Mouse (Mus musculus): ENCODE measurements at regions not wholly inside any gene's neighbourhood (a gene's known extent, or its start where the extent isn't known, plus 50 kb on each side); places are given as distances from the start of the nearest gene placed in this dataset.
A peak's percentile ranks its signal among the peaks of the same experiment; 100 is the strongest.

DNA sequence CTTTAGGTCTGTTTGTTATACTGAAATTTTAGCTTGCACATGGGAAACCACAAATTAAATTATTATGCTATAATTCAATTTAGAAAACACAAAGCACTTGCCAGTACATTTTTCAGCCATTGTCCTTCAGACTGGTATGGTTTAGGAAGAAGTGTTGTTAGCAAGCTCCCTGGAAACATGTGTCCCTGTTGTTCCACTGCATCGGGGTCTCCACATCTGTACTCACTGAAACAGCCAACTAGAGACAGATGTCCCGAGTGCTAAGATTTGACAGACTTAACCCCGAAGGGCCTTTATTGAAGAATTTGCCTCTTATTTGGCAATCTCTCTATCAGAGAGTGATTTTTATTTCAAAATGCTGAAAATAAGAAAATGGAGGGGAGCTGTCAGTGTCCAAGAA lies 362.6 kb downstream of the Rfpl4b start:
- Histone ChIP-seq H3K27me3 (no peaks in the 10 kb centered on the region), H3K9me3 (no peaks in the 10 kb centered on the region), H3K36me3 (no peaks in the 10 kb centered on the region), H3K4me2 (no peak overlapping the region), H3K27ac (no peak overlapping the region), H3K9ac (no peak overlapping the region), H3K4me3 (no peak overlapping the region), H3K4me1 (no peaks in the 10 kb centered on the region)
- WGBS = 15% methylated on average over 3 of the region's 3 CpGs
- ATAC-seq (ENCODE audit: insufficient number of reproducible peaks, low FRiP score, low TSS enrichment, low read depth) = no peak

DNA sequence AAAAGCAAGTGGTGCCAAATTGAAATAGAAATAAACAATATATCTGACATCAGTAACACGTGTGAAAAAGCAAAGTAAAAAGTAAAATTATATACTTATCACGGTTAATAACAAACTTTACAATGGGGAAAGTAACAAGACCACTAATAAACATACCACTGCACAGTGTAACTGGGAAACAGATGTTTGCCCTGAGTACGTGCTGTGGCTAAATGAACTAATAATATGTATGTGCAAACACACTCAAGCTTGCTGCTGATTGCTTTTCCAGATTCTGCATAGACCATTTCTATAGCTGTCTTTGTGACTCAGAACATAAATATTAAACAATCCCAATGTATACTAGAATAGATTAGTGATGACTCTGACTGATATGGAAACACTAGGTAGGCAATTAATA lies 363.2 kb downstream of the Rfpl4b start:
- Histone ChIP-seq H3K9ac (no peak overlapping the region), H3K4me2 (no peak overlapping the region), H3K27me3 (no peaks in the 10 kb centered on the region), H3K4me3 (no peak overlapping the region), H3K27ac (no peak overlapping the region), H3K36me3 (no peaks in the 10 kb centered on the region), H3K4me1 (no peaks in the 10 kb centered on the region), H3K9me3 (no peaks in the 10 kb centered on the region)
- WGBS = 22% methylated on average over 3 of the region's 3 CpGs
- ATAC-seq (ENCODE audit: insufficient number of reproducible peaks, low FRiP score, low TSS enrichment, low read depth) = no peak

DNA sequence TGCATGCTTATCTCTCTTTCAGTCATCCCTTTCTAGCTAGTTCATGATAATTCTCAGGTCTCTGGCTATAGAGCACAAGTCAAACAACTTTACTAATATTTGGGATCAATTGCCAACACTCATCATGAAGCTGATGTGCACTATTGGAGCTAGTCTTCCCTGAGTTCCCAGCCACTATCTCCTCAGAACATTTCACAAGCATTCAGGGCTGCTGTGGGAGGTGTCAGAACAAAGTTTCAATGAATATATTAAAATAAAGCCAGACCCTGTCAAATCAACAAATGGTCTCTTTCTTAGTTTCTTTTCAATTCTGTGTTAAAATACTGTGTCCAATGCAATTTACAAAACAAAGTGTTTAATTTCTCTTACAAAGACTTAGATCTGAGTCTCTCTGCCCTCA lies 364.8 kb downstream of the Rfpl4b start:
- Histone ChIP-seq H3K9me3 (no peaks in the 10 kb centered on the region), H3K4me3 (no peak overlapping the region), H3K27ac (no peak overlapping the region), H3K4me1 (no peaks in the 10 kb centered on the region), H3K27me3 (no peaks in the 10 kb centered on the region), H3K36me3 (no peaks in the 10 kb centered on the region), H3K4me2 (no peak overlapping the region), H3K9ac (no peak overlapping the region)
- no peak for ATAC-seq (ENCODE audit: insufficient number of reproducible peaks, low FRiP score, low TSS enrichment, low read depth)

DNA sequence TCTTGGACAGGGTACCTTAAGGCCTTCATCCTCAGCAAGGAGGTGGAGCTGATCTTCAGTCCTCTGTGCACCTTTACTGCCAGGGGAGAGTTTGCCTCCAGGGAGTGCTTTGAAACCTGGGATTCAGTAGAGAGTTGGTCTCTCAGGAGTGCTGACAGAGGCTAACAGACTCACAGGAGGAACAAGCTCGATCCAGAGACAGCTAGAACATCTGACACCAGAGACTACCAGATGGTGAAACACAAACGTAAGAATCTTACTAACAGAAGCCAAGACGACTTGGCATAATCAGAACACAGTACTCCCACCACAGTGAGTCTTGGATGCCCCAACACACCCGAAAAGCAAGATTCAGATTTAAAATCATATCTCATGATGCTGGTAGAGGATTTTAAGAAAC lies 372.3 kb downstream of the Rfpl4b start:
- WGBS = 83% methylated on average over 4 of the region's 4 CpGs
- Histone ChIP-seq H3K9ac (no peak overlapping the region), H3K27ac (no peak overlapping the region), H3K9me3 (no peaks in the 10 kb centered on the region), H3K4me1 (peaks cover 2% of the 10 kb centered on the region; the same call in 1 of the 2 replicates), H3K36me3 (no peaks in the 10 kb centered on the region), H3K27me3 (no peaks in the 10 kb centered on the region), H3K4me2 (no peak overlapping the region), H3K4me3 (no peak overlapping the region)
- ATAC-seq (ENCODE audit: insufficient number of reproducible peaks, low FRiP score, low TSS enrichment, low read depth) = no peak

DNA sequence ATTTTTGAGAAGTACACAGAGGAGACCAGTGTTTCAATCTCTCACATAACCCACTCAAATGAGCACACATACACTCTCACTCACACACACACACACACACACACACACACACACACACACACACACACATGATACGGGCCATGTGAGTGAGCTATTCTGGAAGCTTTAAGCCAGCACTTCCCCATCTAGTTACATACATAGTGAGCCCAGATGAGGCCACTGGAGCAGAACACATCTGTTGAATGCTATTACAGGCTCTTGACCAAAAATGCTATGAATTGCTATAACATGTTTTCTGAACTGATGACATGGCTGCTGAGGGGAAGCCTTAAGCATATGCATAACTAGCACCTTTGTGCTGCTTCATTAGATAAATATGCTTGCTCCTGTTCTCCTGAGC lies 373.9 kb downstream of the Rfpl4b start:
- peak; percentile 71; the same call in 1 of the 2 replicates for ATAC-seq (ENCODE audit: insufficient number of reproducible peaks, low FRiP score, low TSS enrichment, low read depth)
- H3K4me2 ChIP-seq = no peak overlapping the region

DNA sequence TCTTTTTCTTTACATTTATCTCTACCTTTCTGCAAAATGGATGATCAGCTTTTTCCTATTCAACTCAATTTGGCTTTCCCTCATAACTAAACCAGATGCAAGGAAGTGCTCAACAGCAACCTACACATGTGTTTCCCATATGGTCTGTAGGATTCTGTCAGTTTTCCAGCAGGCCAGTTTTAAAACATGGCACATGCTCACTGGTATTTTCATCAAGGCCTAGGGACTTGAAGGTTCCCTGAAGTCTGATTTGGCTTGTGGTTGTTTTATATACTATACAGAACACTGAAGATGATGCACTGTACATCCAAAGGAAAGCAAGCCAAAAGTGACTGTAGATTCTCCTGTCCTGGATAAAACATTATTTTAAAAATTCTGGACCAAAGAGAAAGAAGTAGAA lies 374.3 kb downstream of the Rfpl4b start:
- no peak overlapping the region for H3K4me2 ChIP-seq
- peak; percentile 61; the same call in 1 of the 2 replicates for ATAC-seq (ENCODE audit: insufficient number of reproducible peaks, low FRiP score, low TSS enrichment, low read depth)
- H3K36me3 ChIP-seq = no peaks in the 10 kb centered on the region
- H3K9ac ChIP-seq = no peak overlapping the region
- H3K4me3 ChIP-seq = no peak overlapping the region
- H3K27ac ChIP-seq = peak overlapping the region; percentile 77
- no peaks in the 10 kb centered on the region for H3K9me3 ChIP-seq
- H3K27me3 ChIP-seq = no peaks in the 10 kb centered on the region
- peaks cover 2% of the 10 kb centered on the region; the same call in 1 of the 2 replicates for H3K4me1 ChIP-seq

More for the DNA sequence above, 373.9 kb downstream of the Rfpl4b start:
- no peaks in the 10 kb centered on the region for H3K27me3 ChIP-seq
- peak overlapping the region; percentile 77 for H3K27ac ChIP-seq
- WGBS = 56% methylated on average over 1 of the region's 1 CpGs
- no peaks in the 10 kb centered on the region for H3K9me3 ChIP-seq
- H3K9ac ChIP-seq = no peak overlapping the region
- no peaks in the 10 kb centered on the region for H3K36me3 ChIP-seq
- peaks cover 2% of the 10 kb centered on the region; the same call in 1 of the 2 replicates for H3K4me1 ChIP-seq
- H3K4me3 ChIP-seq = no peak overlapping the region

DNA sequence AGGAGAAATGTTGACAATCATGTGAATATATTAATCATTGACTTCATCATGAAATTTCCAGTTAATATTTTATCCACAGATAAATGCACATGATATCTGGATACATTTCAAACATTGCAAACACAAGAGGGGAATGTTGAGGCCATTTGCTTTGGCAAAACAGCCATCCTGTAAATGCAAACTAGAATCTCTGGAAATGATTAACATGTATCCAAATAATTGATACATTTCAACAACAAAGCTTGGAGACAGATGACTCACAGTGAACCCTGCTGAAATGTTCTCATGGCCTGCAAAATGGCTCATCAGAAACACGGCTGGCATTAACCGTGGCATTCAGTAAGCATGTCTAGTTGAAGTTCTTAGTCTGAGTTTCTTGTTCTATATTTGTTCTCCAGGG lies 382.3 kb downstream of the Rfpl4b start:
- no peaks in the 10 kb centered on the region for H3K27me3 ChIP-seq
- no peaks in the 10 kb centered on the region for H3K9me3 ChIP-seq
- no peaks in the 10 kb centered on the region for H3K4me1 ChIP-seq
- no peak for ATAC-seq (ENCODE audit: insufficient number of reproducible peaks, low FRiP score, low TSS enrichment, low read depth)
- H3K4me3 ChIP-seq = no peak overlapping the region
- H3K27ac ChIP-seq = no peak overlapping the region
- H3K9ac ChIP-seq = no peak overlapping the region
- H3K4me2 ChIP-seq = no peak overlapping the region
- 82% methylated on average over 2 of the region's 2 CpGs for WGBS
- no peaks in the 10 kb centered on the region for H3K36me3 ChIP-seq

DNA sequence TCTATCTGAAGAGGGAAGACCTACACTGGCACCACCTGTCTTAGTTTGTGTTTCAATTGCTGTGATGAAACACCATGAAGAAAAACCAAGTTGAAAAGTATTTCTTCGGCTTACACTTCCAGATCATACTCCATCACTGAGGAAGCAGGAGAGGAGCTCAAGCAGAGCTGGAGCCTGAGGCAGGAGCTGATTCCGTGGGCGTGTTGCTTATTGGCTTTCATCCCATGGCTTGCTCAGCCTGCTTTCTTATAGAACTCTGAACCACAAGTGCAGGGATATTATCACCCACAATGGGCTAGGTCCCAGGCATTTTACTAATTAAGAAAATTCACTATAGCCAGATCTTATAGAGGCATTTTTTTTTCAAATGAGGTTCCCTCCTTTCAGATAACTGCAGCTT lies 384.7 kb downstream of the Rfpl4b start:
- H3K4me1 ChIP-seq = no peaks in the 10 kb centered on the region
- WGBS = 57% methylated on average over 3 of the region's 3 CpGs
- H3K27me3 ChIP-seq = no peaks in the 10 kb centered on the region
- H3K4me3 ChIP-seq = no peak overlapping the region
- H3K9ac ChIP-seq = no peak overlapping the region
- no peak for ATAC-seq (ENCODE audit: insufficient number of reproducible peaks, low FRiP score, low TSS enrichment, low read depth)
- no peak overlapping the region for H3K27ac ChIP-seq
- no peak overlapping the region for H3K4me2 ChIP-seq
- H3K9me3 ChIP-seq = no peaks in the 10 kb centered on the region
- H3K36me3 ChIP-seq = no peaks in the 10 kb centered on the region

DNA sequence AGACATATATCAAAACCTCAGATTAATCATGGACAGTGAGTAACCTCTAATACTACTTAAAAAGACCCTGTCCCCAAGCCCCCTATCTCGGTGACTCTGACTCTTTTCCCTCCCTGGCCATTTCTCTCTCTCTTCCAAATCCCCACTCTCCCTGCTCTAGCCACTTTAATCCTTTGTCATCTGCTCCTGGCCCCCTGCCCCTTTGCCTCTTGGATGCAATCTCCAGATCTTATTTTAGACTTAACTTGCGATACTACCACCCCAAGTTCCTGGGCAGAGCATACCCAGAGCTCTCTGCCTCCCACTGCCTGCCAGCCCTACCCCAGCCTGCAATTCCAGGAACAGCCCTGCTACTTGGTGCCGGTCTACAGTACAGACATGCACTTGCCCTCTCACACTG lies 400.0 kb downstream of the Rfpl4b start:
- WGBS = 78% methylated on average over 3 of the region's 3 CpGs
- H3K27ac ChIP-seq = no peak overlapping the region

DNA sequence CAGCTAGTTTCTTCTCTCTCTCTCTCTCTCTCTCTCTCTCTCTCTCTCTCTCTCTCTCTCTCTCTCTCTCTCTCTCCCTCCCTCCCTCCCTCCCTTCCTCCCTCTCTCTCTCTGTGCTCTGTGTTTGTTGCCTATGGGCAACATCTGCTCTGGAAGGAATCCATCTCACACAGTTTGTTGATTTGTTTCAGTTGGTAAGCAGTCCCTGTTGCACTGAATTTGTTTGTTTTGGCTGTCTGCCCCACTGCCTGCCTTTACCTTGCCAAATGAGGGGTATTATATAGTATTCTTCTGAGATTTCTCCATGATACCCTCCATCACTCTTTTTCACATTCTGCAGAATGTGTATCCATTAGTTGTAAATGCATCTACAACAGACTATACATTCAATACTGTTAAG lies 401.8 kb downstream of the Rfpl4b start:
- Histone ChIP-seq H3K9ac (no peak overlapping the region), H3K9me3 (no peaks in the 10 kb centered on the region), H3K4me1 (no peaks in the 10 kb centered on the region), H3K27ac (no peak overlapping the region), H3K36me3 (no peaks in the 10 kb centered on the region), H3K27me3 (no peaks in the 10 kb centered on the region), H3K4me2 (no peak overlapping the region), H3K4me3 (no peak overlapping the region)
- no peak for ATAC-seq (ENCODE audit: insufficient number of reproducible peaks, low FRiP score, low TSS enrichment, low read depth)

More for the DNA sequence above, 400.0 kb downstream of the Rfpl4b start:
- H3K36me3 ChIP-seq = no peaks in the 10 kb centered on the region
- H3K4me3 ChIP-seq = no peak overlapping the region
- no peak overlapping the region for H3K4me2 ChIP-seq
- H3K4me1 ChIP-seq = no peaks in the 10 kb centered on the region
- H3K27me3 ChIP-seq = no peaks in the 10 kb centered on the region
- ATAC-seq (ENCODE audit: insufficient number of reproducible peaks, low FRiP score, low TSS enrichment, low read depth) = no peak
- H3K9ac ChIP-seq = no peak overlapping the region
- no peaks in the 10 kb centered on the region for H3K9me3 ChIP-seq

DNA sequence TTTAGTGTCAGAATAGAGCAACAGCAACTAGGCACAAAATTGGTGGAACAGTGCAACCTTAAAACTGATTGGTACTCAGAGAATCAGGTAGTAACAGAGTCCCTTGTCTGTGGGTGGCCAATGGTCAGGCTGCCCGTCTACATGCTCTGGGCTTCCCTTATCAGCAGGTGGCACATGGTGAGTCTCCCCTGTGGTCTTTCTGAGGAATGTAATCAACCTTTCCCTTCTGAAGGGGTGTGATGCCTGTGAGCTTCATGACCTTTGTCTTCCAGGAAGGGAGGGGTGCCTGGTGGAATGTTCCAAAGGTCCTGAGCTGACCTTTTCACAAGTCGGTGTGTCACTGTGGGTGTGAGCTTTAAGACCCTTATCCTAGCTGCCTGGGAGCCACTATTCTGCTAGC lies 438.4 kb downstream of the Rfpl4b start:
- WGBS = 50% methylated on average over 2 of the region's 2 CpGs
- H3K4me2 ChIP-seq = no peak overlapping the region
- no peak overlapping the region for H3K4me3 ChIP-seq
- ATAC-seq (ENCODE audit: insufficient number of reproducible peaks, low FRiP score, low TSS enrichment, low read depth) = no peak
- H3K36me3 ChIP-seq = no peaks in the 10 kb centered on the region
- H3K27me3 ChIP-seq = no peaks in the 10 kb centered on the region
- H3K4me1 ChIP-seq = no peaks in the 10 kb centered on the region
- no peak overlapping the region for H3K9ac ChIP-seq
- H3K9me3 ChIP-seq = no peaks in the 10 kb centered on the region
- H3K27ac ChIP-seq = no peak overlapping the region

DNA sequence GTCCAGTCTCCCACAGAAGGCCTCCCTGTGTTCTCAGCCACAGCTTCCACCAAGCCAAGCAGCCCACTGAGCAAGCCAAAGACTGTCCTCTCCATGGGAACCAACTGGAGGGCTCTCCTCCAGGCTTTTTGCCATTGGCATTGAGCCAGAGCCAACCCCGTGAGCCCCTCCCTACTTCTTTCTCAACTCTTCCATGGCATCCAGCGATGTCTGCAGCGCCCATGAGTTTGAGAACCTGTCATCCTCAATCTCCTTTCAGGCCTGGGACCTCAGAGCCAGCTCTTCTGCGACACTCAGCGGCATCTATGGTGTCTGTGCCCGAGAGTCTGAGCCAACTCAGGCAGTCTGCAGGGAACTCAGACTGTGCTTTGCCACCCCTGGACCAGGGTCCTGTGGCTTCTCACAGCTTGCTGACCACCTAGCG lies 439.7 kb downstream of the Rfpl4b start:
- Histone ChIP-seq H3K27me3 (no peaks in the 10 kb centered on the region), H3K9me3 (no peaks in the 10 kb centered on the region), H3K36me3 (no peaks in the 10 kb centered on the region), H3K27ac (no peak overlapping the region), H3K9ac (no peak overlapping the region), H3K4me1 (no peaks in the 10 kb centered on the region), H3K4me2 (no peak overlapping the region), H3K4me3 (no peak overlapping the region)
- WGBS = 90% methylated on average over 7 of the region's 7 CpGs
- ATAC-seq (ENCODE audit: insufficient number of reproducible peaks, low FRiP score, low TSS enrichment, low read depth) = no peak

DNA sequence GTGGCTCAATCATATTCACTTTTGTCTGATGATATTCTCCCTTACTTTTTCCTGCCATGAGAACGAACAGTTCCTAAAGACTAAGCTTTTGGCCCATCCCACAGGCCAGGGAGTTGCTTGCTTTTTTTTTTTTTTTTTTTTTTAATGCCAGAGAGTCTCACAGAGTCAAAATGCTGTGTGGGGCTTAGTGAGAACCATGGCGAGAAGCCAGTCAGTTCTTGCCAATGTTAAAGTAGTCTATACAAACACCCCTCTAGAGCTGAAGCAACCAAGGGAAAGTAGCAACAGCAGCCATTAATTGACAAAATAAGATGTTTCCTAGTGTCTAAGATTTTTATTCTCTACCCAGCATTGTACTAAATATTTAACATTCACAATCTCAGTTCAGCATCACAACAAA lies 441.2 kb downstream of the Rfpl4b start:
- Histone ChIP-seq H3K4me1 (no peaks in the 10 kb centered on the region), H3K9ac (no peak overlapping the region), H3K27ac (no peak overlapping the region), H3K4me2 (no peak overlapping the region), H3K36me3 (no peaks in the 10 kb centered on the region), H3K27me3 (no peaks in the 10 kb centered on the region), H3K9me3 (no peaks in the 10 kb centered on the region), H3K4me3 (no peak overlapping the region)
- no peak for ATAC-seq (ENCODE audit: insufficient number of reproducible peaks, low FRiP score, low TSS enrichment, low read depth)
- 79% methylated on average over 2 of the region's 2 CpGs for WGBS
